8 mouse cellular contexts compared by ENCODE assay signal in the genomic region with DNA sequence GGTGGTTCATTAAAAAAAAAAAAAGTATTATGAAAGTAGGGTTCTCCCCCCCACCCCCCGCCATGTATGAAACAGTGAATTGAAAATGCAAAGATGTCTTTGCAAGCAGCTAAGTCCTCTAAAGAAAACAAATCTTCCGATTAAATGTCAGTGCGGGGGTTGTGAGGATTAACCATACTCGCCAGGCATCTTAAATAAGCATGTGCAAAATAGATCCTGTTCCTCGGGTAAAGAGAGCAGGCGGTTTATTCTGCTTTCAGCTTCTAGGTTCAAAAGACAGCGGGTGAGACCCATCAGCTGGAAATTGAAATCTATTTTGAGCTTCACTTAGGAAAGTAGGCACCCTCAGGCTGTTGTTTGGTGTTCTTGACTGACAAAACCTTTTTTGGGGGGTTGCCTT. TPM values are rescaled to one million over a fixed set of nuclear protein-coding genes. Genes with fewer than 3 reads are reported as not detected.
DNase-seq lines count a peak whose midpoint lies in the region; ATAC-seq and TF ChIP-seq lines count a peak whose summit lies in the region.

No protein-coding gene starts in this region.

- no peak for TF ChIP-seq POLR2A in embryonic fibroblast, embryonic 13.5 days (IDR thresholded peaks at IDR 0.05; ENCODE audit: low read depth, low read length)
- no peak for TF ChIP-seq POLR2A in olfactory bulb, adult 2 months (IDR thresholded peaks at IDR 0.05; ENCODE audit: insufficient read depth, low read depth, low read length)

- no peaks in the 10 kb centered on the region for H3K27me3 ChIP-seq in lung, embryonic 15.5 days
- H3K27me3 ChIP-seq in limb, embryonic 10.5 days (ENCODE audit: low read depth, poor library complexity, severe bottlenecking) = no peaks in the 10 kb centered on the region

- H3K9ac ChIP-seq in lung, embryonic 15.5 days = peak overlapping the region; percentile 83

- peak overlapping the region; percentile 91 for H3K4me3 ChIP-seq in lung, embryonic 15.5 days
- H3K4me3 ChIP-seq in embryonic fibroblast, embryonic 13.5 days (ENCODE audit: insufficient read depth, low read length) = peak overlapping the region; percentile 83
- peak overlapping the region; percentile 79 for H3K4me3 ChIP-seq in limb, embryonic 10.5 days
- H3K4me3 ChIP-seq in olfactory bulb, adult 2 months (ENCODE audit: insufficient read depth, low read depth, low read length) = peak overlapping the region; percentile 90

- peak overlapping the region; percentile 76 for H3K4me2 ChIP-seq in lung, embryonic 15.5 days

- no peaks in the 10 kb centered on the region for H3K36me3 ChIP-seq in lung, embryonic 15.5 days
- H3K36me3 ChIP-seq in limb, embryonic 10.5 days = peaks cover 3% of the 10 kb centered on the region; the same call in 1 of the 2 replicates

- no peak for DNase-seq in lung, postnatal 4 days
- no peak for DNase-seq in limb, embryonic 10.5 days (ENCODE audit: low spot score)
- DNase-seq in embryo, embryonic 10 days (ENCODE audit: low spot score) = no peak
- DNase-seq in gastrocnemius, adult 8-10 months (ENCODE audit: low spot score in 2 of 2) = no peak
- DNase-seq in thymus, postnatal 0 days (ENCODE audit: low spot score) = no peak

- no peak for ATAC-seq in lung, embryonic 15.5 days (ENCODE audit: borderline replicate concordance, extremely low read depth, low FRiP score, low TSS enrichment)

- H3K27ac ChIP-seq in lung, embryonic 15.5 days = no peak overlapping the region
- H3K27ac ChIP-seq in embryonic fibroblast, embryonic 13.5 days (ENCODE audit: insufficient read depth, low read length) = no peak overlapping the region
- H3K27ac ChIP-seq in limb, embryonic 10.5 days = no peak overlapping the region; the same call in 1 of the 2 replicates
- peak overlapping the region; percentile 76 for H3K27ac ChIP-seq in olfactory bulb, adult 2 months (ENCODE audit: insufficient read depth, low read depth, low read length)

- 47% methylated on average over 7 of the region's 7 CpGs for WGBS in lung, embryonic 15.5 days
- 69% methylated on average over 7 of the region's 7 CpGs for WGBS in limb, embryonic 10.5 days
- 8% methylated on average over 7 of the region's 7 CpGs for WGBS in olfactory bulb, adult 2 months

- no peaks in the 10 kb centered on the region for H3K9me3 ChIP-seq in lung, embryonic 15.5 days
- no peaks in the 10 kb centered on the region for H3K9me3 ChIP-seq in limb, embryonic 10.5 days (replicated peaks)

- TF ChIP-seq CTCF in embryonic fibroblast, embryonic 13.5 days (IDR thresholded peaks at IDR 0.05; ENCODE audit: borderline replicate concordance, insufficient read depth, low read length) = no peak
- TF ChIP-seq CTCF in olfactory bulb, adult 2 months (IDR thresholded peaks at IDR 0.05; ENCODE audit: insufficient read depth, low read depth, low read length) = no peak

- H3K4me1 ChIP-seq in lung, embryonic 15.5 days = peaks cover 38% of the 10 kb centered on the region
- peaks cover 14% of the 10 kb centered on the region for H3K4me1 ChIP-seq in embryonic fibroblast, embryonic 13.5 days (ENCODE audit: control insufficient read depth, insufficient read depth, low read length)
- peaks cover 26% of the 10 kb centered on the region for H3K4me1 ChIP-seq in limb, embryonic 10.5 days
- peaks cover 15% of the 10 kb centered on the region for H3K4me1 ChIP-seq in olfactory bulb, adult 2 months (ENCODE audit: control insufficient read depth, insufficient read depth, low read length)

RNA-seq across cellular contexts. Expression of gene Ptpn1, which starts 1.5 kb away (rescaled TPM):
- polyA plus RNA-seq in lung, embryonic 15.5 days (2015; fragmentation: Nextera tagmentation; extraction: Ambion mirVana) = 65.8 and 74.4 TPM in 2 replicates
- 50.7 and 59.4 TPM in 2 replicates for polyA plus RNA-seq in embryonic fibroblast, embryonic 13.5 days (2011; ENCODE audit: insufficient read length, low read depth, missing spikeins)
- 56.4 and 62.2 TPM in 2 replicates for polyA plus RNA-seq in limb, embryonic 10.5 days (2016; fragmentation: Nextera tagmentation; extraction: Ambion mirVana)
- not detected in 2 replicates for polyA plus RNA-seq in olfactory bulb, adult 2 months (2012; ENCODE audit: insufficient read depth, insufficient read length, low replicate concordance, missing spikeins)
- 10 to 100 TPM; 10.6 to 16.5 (median 14.9) TPM for total RNA-seq in gastrocnemius, adult 8-10 months (2022)
- 102 and 110 TPM in 2 replicates for polyA plus RNA-seq in thymus, postnatal 0 days (2015; fragmentation: Nextera tagmentation; extraction: Ambion mirVana)
